Mouse (Mus musculus): ENCODE data around the gene Fam107b.
A peak's percentile ranks its signal among the peaks of the same experiment; 100 is the strongest.

Gene Fam107b

DNA sequence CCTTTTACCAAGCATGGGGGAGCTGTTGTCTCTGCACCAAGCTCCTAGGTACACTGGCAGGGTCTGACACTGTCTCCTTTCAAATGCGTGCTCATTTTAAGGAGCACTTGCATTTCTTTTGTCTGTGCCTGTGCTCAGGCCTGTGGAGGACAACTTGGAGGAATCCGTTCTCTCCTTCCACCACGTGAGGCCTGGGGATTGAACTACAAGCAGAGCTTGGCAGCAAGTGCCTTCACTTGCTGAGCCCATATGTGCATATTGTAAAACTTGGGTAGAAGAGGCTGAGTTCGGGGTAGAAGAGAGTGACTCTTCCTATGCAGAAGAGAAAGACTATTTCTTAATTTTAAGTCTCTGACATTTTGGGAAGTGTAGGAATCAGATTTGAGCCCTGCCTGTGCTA is 202.8 kb downstream of the Fam107b start:
- no peak for DNase-seq (ENCODE audit: low spot score in 2 of 2)

GRCm38 (mm10) chr2:3775569-3775968 is 205.3 kb downstream of the Fam107b start:
- DNase-seq (ENCODE audit: low spot score in 2 of 2), result no peak

DNA sequence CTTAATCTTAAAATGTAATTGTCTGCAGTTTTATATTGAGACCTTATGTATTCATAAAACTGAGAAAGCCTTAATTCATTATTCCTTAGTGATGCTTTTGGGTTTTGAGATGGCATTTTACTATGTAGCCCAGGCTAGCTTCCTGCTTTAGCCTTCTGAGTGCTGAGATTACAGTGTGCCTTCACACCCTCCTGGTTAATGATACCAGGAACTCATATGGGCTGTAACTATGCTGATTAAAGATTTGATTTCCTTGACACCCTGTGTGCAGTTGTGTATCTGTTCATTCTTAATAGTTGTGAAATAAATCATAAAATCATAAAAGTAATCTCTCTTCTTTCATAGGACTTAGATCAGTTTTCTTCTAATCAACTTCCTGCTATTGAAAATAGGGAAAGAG is 205.8 kb downstream of the Fam107b start:
- no peak for DNase-seq (ENCODE audit: low spot score in 2 of 2)

DNA sequence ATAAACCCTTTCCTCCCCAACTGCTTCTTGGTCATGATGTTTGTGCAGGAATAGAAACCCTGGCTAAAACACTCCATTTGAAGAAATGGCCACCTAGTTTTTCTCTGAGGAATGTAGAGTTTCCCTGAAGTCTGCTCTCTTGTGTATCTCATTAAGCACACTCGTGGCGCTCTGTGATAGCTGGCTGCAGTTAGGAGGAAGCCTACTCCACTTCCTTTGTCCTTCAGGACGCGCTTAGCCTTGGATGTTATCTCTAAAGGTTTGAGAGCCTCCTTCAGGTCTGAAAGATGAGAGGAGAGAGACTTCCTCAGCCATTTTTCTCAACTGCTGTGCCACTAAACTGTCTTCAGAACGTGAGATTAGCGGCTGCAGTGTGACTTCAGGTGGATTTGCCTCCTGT is 207.4 kb downstream of the Fam107b start:
- DNase-seq (ENCODE audit: low spot score in 2 of 2), result no peak

- no peak for DNase-seq (ENCODE audit: low spot score in 2 of 2)
Measured at GRCm38 (mm10) chr2:3785546-3785945, 215.3 kb downstream of the Fam107b start.

GRCm38 (mm10) chr2:3787752-3788423 is 217.6 kb downstream of the Fam107b start:
- no peak for DNase-seq (ENCODE audit: low spot score in 2 of 2)

GRCm38 (mm10) chr2:3788424-3788786 is 218.1 kb downstream of the Fam107b start:
- DNase-seq (ENCODE audit: low spot score in 2 of 2), result no peak

DNA sequence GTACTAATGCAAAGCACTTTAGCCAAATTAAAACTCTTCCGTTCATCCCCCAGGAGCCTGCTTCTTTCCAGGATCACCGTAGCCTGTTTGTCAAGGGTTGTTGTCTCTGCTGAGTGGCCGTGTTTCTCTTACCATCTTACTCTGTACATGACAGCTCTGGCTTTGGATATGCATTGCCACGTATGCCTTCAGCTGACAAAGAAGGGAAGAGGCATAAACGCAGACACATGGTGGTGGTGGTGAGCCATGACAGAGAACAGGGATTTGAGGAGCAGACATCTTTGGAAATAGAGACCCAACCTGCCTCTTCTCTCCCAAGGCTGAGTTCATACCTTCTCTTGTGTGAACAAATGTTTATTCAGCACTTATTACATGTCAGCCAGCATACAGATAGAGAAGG is 226.3 kb downstream of the Fam107b start:
- no peak for DNase-seq (ENCODE audit: low spot score in 2 of 2)

- DNase-seq (ENCODE audit: low spot score in 2 of 2), result peak; percentile 7 to 45
Measured at GRCm38 (mm10) chr2:3799767-3800554, 229.7 kb downstream of the Fam107b start.

- no peak for DNase-seq (ENCODE audit: low spot score in 2 of 2)
Measured at GRCm38 (mm10) chr2:3800555-3800878, 230.2 kb downstream of the Fam107b start.

DNA sequence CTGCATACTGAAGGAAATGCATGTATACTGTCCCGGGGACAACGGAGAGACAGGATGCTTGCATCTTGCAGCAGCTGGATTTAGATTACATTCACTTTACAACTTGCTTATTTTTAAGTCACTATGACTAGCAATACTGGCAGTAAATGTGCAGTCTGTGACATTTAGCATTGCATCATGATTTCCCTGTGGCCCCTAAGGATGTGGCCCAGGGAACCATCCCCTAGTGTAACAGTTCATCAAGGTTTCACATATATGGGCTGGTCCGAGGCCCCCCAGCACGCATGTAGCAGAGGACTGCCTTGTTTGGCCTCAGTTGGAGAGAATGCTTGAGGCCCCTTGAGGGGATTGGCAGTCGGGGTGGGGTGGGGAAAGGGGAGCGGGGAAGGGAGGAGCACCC is 235.5 kb downstream of the Fam107b start:
- no peak for DNase-seq (ENCODE audit: low spot score in 2 of 2)

DNA sequence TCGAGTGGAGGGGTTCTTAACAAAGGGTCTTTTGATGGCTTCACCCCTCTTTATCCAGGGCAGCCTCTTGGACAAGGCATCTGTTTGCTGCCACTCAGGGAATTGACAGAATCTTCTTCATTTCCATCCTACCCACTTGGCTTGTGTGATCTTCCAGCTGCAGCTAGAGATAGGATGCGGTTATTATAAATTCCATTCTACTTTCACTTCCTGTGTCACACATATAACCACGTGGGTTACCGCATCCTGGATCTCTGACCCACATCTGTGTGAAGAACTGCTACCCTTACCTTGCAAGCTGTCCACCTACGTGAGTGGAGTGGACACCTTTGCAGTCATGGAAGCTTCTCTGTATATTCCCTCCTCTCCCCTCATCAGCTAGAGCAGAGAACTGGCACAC is 240.0 kb downstream of the Fam107b start:
- DNase-seq (ENCODE audit: low spot score in 2 of 2), result no peak

GRCm38 (mm10) chr2:3816142-3816609 is 245.9 kb downstream of the Fam107b start:
- DNase-seq (ENCODE audit: low spot score in 2 of 2), result peak; percentile 68 to 86

DNA sequence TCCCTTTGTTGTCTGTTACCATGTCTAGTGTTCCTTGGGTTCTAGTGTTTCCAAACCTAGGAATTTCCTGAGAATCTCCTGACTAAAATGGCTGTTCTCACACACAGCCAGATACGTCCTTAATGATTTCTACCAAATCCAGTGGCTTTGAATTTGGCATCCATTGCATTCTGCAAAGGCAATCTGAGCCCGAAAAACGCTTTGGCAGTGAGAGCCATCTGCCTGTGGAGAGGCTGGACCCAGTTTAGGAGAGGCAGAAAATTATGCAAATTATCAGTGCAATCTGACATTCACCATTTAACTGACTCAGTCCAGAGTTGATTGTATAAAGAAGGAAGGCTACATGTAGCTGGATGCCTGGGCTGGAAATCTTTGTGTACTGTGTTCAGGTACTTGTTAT is 247.3 kb downstream of the Fam107b start:
- peak in 1 of 2 experiments; percentile 7 for DNase-seq (ENCODE audit: low spot score in 2 of 2)

- no peak for DNase-seq (ENCODE audit: low spot score in 2 of 2)
Measured at GRCm38 (mm10) chr2:3822483-3823455, 252.5 kb downstream of the Fam107b start.
